Mouse (Mus musculus) cerebellum, adult 2 months (tissue): ENCODE data around the gene Upk2.

ENCODE experiments used
- CTCF ChIP-seq: fragments of 200-500 bp; IDR thresholded peaks from 2 replicates; pipeline ENCODE4 v1.5.1; 2011; ENCODE audit warnings: low read depth, mild to moderate bottlenecking, control low read depth, low read length, moderate library complexity, borderline replicate concordance; ENCODE audit not compliant: insufficient read depth
- POLR2A ChIP-seq: fragments of 200-500 bp; IDR thresholded peaks from 2 replicates; pipeline ENCODE4 v1.6.1; 2011; ENCODE audit warnings: low read length, control low read depth, borderline replicate concordance; ENCODE audit not compliant: insufficient read depth

DNA sequence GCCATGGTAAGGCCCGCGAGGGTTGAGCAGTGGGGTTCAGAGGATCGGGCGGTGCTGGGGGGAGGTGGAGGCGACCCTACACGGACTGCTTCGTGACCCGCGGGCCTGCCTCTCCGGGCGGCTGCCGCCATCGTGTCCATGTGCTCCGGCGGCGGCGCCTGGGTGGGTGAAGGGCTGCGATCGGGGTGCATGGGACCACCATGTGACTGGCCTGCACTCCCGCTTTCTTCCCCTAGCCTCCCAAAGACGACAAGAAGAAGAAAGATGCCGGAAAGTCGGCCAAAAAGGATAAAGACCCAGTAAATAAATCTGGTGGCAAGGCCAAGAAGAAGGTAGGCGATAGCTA lies 47.1 kb downstream of the Upk2 start:
- TF ChIP-seq CTCF (no peak), POLR2A (no peak)
